Mouse (Mus musculus) bone marrow macrophage, adult 2 months (primary cell): ENCODE data around the gene Spag16. TPM values are rescaled to one million over a fixed set of nuclear protein-coding genes. Genes with fewer than 3 reads are reported as not detected.

Experiments
- H3K27ac ChIP-seq: 2 replicates; pipeline ENCODE4 v1.5.1; 2012; ENCODE audit warnings: low read depth, low read length; ENCODE audit not compliant: insufficient read depth
- H3K4me1 ChIP-seq: 2 replicates; pipeline ENCODE4 v1.6.1; 2012; ENCODE audit warnings: low read length; ENCODE audit not compliant: control insufficient read depth, insufficient read depth
- H3K4me3 ChIP-seq: 2 replicates; pipeline ENCODE4 v1.5.1; 2012; ENCODE audit warnings: mild to moderate bottlenecking, low read length, moderate library complexity; ENCODE audit not compliant: insufficient read depth
- CTCF ChIP-seq: IDR thresholded peaks from 2 replicates; pipeline ENCODE4 v1.5.1; 2012; ENCODE audit warnings: low read depth, mild to moderate bottlenecking, low read length, moderate library complexity
- POLR2A ChIP-seq: IDR thresholded peaks from 2 replicates; pipeline ENCODE4 v1.6.1; 2012; ENCODE audit warnings: mild to moderate bottlenecking, low read depth, low read length, borderline replicate concordance
- polyA plus RNA-seq: library from polyadenylated mRNA; stranded (reverse); fragments of >200 nt; gene quantifications from 2 replicates; pipeline ENCODE4 v1.2.4, GENCODE M21; 2012; ENCODE audit not compliant: missing spikeins, insufficient read depth, insufficient read length

Spag16 gene
- polyA plus RNA-seq, 1 experiment: not detected

GRCm38 (mm10) chr1:70624803-70625460, 798.2 kb downstream of the Spag16 start:
- no peak for TF ChIP-seq CTCF
- TF ChIP-seq POLR2A: no peak
- H3K27ac ChIP-seq: no peak overlapping the region

GRCm38 (mm10) chr1:70652719-70653118, 825.9 kb downstream of the Spag16 start:
- Histone ChIP-seq H3K4me3 (no peak overlapping the region), H3K27ac (no peak overlapping the region), H3K4me1 (no peaks in the 10 kb centered on the region)
- TF ChIP-seq CTCF (no peak), POLR2A (no peak)

More at GRCm38 (mm10) chr1:70624803-70625460, 798.2 kb downstream of the Spag16 start:
- Histone ChIP-seq H3K4me3 (no peak overlapping the region), H3K4me1 (no peaks in the 10 kb centered on the region)

- Histone ChIP-seq H3K4me3 (no peak overlapping the region), H3K27ac (no peak overlapping the region), H3K4me1 (no peaks in the 10 kb centered on the region)
- TF ChIP-seq CTCF (no peak), POLR2A (no peak)
These were observed 865.8 kb downstream of the Spag16 start for GRCm38 (mm10) chr1:70692529-70692928.

DNA sequence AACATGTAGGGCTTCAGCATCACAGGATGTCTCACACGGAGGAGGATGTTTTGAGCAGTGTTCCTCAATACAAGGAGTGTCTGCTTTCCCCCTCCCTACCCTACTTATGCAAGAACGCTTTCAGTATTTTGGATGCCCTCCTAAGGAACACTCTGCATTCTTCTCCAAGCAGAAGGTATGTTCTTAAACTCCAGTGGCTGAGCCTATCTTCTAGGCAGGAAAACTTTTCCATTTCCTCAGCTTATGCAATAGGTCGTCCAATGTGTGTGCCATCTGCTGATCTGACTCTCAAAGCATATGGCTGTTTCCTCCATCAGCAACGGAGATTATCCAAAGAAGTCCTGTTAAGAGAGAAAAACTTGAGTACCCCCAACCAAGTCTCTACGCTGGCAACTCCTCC, 873.5 kb downstream of the Spag16 start:
- no peak overlapping the region for H3K4me3 ChIP-seq
- no peak overlapping the region for H3K27ac ChIP-seq
- TF ChIP-seq POLR2A: no peak
- TF ChIP-seq CTCF: no peak
- H3K4me1 ChIP-seq: no peaks in the 10 kb centered on the region

DNA sequence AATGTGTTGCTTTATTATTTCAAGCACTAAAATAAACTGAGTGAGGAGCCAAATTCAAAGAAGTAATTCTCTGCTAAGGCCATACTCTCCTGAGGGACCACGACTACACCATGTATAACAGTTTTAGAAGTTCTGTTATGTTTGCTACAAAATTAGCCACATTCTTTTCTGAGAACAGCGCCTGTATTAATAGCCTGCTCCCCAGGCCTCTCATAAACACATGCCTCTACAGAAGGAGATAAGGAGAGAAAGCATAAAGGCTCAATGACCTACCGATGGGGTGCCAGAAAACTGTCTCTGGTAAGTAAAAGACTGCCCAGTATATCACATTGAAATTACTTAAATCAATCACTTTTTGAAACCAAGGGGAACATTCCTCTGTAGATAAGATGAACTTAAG, 877.2 kb downstream of the Spag16 start:
- no peak overlapping the region for H3K27ac ChIP-seq
- H3K4me3 ChIP-seq: no peak overlapping the region
- no peaks in the 10 kb centered on the region for H3K4me1 ChIP-seq
- TF ChIP-seq POLR2A: no peak
- no peak for TF ChIP-seq CTCF

DNA sequence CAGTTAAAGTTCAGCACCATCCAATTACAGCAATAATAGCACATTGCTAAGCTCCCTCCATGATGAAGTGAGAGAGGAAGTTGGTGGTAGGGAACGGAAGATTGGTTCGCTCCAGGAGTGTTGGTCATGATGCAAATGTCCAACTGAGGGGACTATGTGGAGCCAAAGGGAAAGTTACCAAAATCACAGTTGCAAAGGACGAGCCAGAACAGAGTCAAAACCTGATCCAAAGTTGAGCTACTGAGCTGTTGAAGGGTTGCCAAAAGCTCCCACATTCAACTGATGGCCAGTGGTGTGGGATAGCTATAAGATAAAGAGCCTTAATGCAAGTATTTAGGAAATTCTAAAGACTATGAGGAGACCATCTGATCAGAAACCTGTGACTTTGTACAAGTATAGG, 879.1 kb downstream of the Spag16 start:
- Histone ChIP-seq H3K27ac (no peak overlapping the region), H3K4me3 (no peak overlapping the region), H3K4me1 (no peaks in the 10 kb centered on the region)
- TF ChIP-seq CTCF (no peak), POLR2A (no peak)

DNA sequence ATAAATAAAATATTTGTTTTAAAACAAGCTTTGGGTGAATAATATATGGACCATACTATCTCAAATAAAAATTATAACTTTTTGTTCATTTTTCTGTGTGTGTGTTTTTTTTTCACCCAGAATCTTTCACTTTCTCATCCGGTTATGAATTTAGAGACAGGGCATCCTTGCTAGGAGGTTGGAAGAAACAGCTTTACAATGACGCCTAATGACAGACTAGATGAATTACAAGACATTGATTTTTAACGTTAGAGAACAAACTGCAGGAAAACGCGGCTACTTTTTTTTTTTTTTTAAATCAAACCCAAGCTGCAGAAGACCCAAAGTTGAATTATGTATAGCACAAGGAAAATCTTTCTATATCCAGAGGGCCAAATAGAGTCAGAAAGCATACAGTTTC, 898.3 kb downstream of the Spag16 start:
- TF ChIP-seq POLR2A: no peak
- TF ChIP-seq CTCF: no peak
- no peaks in the 10 kb centered on the region for H3K4me1 ChIP-seq
- no peak overlapping the region for H3K27ac ChIP-seq
- H3K4me3 ChIP-seq: no peak overlapping the region

DNA sequence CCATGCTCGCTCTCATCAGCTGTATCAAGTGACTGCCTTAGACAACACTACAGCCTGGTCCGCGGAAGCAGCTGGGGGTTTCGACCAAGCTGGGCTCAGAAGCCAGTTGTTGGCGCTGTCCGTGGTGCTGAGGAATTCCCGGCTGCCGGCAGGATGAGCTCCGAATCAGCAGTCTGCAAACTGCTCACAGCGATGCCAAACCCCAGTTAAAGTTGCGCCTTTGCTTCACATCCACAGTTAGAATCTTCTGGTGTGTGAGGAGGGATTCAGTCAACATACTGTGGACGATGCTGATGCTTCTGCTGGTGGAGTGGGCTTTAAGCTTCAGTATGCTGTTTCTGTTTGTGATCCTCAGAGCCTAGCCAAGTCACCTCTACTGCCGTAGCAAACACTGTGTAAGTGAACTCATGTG, 898.9 kb downstream of the Spag16 start, which contains the start of gene Vwc2l:
Vwc2l (plus strand) TSS at position 61 of the 412 bp plus-strand sequence.
- H3K27ac ChIP-seq: no peak within 1 kb of the TSS
- TF ChIP-seq POLR2A: no peak
- no peak for TF ChIP-seq CTCF
- H3K4me1 ChIP-seq: no peaks in the 10 kb centered on the region

More for the DNA sequence above, 898.9 kb downstream of the Spag16 start, which contains the start of gene Vwc2l:
- H3K4me3 ChIP-seq: no peak within 1 kb of the TSS

Other genes starting within 250 kb of the Spag16 start
- 1.7 and 1.8 TPM in 2 replicates for gene Ikzf2, start 139.7 kb upstream of the Spag16 start, polyA plus RNA-seq